Mouse (Mus musculus): ENCODE measurements around the gene Olfr910. TPM values are rescaled to one million over a fixed set of nuclear protein-coding genes. Genes with fewer than 3 reads are reported as not detected.

Gene Olfr910
- total RNA-seq (2014; rRNA removed; ENCODE audit: low replicate concordance) (not detected in 2 replicates), polyA plus RNA-seq (2015; fragmentation: Nextera tagmentation; extraction: Ambion mirVana) (not detected in 2 replicates)

GRCm38 (mm10) chr9:38537549-38537948 lies at the start of gene Olfr910:
Gene Olfr910, plus strand, starts transcription at chr9:38537849.
- 79% methylated on average over 2 of the region's 2 CpGs for WGBS

GRCm38 (mm10) chr9:38495501-38495900 lies 42.1 kb upstream of the Olfr910 start, which contains the start of gene Olfr907:
Gene Olfr907, plus strand, starts transcription at chr9:38495801.
- no peak for ATAC-seq (ENCODE audit: insufficient read depth, low read depth)
- TF ChIP-seq EP300 (IDR thresholded peaks at IDR 0.05; ENCODE audit: low read depth) (no peak), CTCF (IDR thresholded peaks at IDR 0.05; ENCODE audit: low read depth) (no peak)
- H3K4me3 ChIP-seq (ENCODE audit: low read depth, low read length): no peak within 1 kb of the TSS
- no peaks in the 10 kb centered on the region for H3K4me1 ChIP-seq (ENCODE audit: control insufficient read depth, insufficient read depth)
- no peaks in the 10 kb centered on the region for H3K27me3 ChIP-seq (ENCODE audit: control insufficient read depth, insufficient read depth, low read length)
- H3K4me2 ChIP-seq (ENCODE audit: low read depth, low read length): no peak within 1 kb of the TSS
- no peaks in the 10 kb centered on the region for H3K36me3 ChIP-seq (replicated peaks; ENCODE audit: control insufficient read depth, insufficient read depth, low read length)
- 67% methylated on average over 2 of the region's 2 CpGs for WGBS
- no peak for DNase-seq (ENCODE audit: low spot score)
- H3K27ac ChIP-seq (ENCODE audit: low read depth): no peak within 1 kb of the TSS
- H3K9me3 ChIP-seq (replicated peaks; ENCODE audit: control insufficient read depth, low read length): no peaks in the 10 kb centered on the region
- no peak within 1 kb of the TSS for H3K9ac ChIP-seq (replicated peaks; ENCODE audit: low read depth, low read length)

More at GRCm38 (mm10) chr9:38537549-38537948, at the start of gene Olfr910:
- Histone ChIP-seq H3K9me3 (replicated peaks; ENCODE audit: control insufficient read depth, low read length) (peaks cover 4% of the 10 kb centered on the region; the same call in 1 of the 2 replicates), H3K4me1 (ENCODE audit: control insufficient read depth, insufficient read depth) (no peaks in the 10 kb centered on the region), H3K27me3 (ENCODE audit: control insufficient read depth, insufficient read depth, low read length) (no peaks in the 10 kb centered on the region), H3K9ac (replicated peaks; ENCODE audit: low read depth, low read length) (no peak within 1 kb of the TSS), H3K4me2 (ENCODE audit: low read depth, low read length) (no peak within 1 kb of the TSS), H3K27ac (ENCODE audit: low read depth) (no peak within 1 kb of the TSS), H3K36me3 (replicated peaks; ENCODE audit: control insufficient read depth, insufficient read depth, low read length) (no peaks in the 10 kb centered on the region), H3K4me3 (ENCODE audit: low read depth, low read length) (no peak within 1 kb of the TSS)
- TF ChIP-seq CTCF (IDR thresholded peaks at IDR 0.05; ENCODE audit: low read depth) (no peak), EP300 (IDR thresholded peaks at IDR 0.05; ENCODE audit: low read depth) (no peak)
- no peak for ATAC-seq (ENCODE audit: insufficient read depth, low read depth)
- DNase-seq (ENCODE audit: low spot score): no peak

GRCm38 (mm10) chr9:38512353-38512752 lies 25.3 kb upstream of the Olfr910 start:
- ATAC-seq (ENCODE audit: insufficient read depth, low read depth) (no peak), DNase-seq (ENCODE audit: low spot score) (no peak)
- no peak overlapping the region for H3K4me3 ChIP-seq (ENCODE audit: low read depth, low read length)
- no peak for TF ChIP-seq EP300 (IDR thresholded peaks at IDR 0.05; ENCODE audit: low read depth)
- no peaks in the 10 kb centered on the region for H3K9me3 ChIP-seq (replicated peaks; ENCODE audit: control insufficient read depth, low read length)
- H3K4me1 ChIP-seq (ENCODE audit: control insufficient read depth, insufficient read depth): no peaks in the 10 kb centered on the region
- H3K4me2 ChIP-seq (ENCODE audit: low read depth, low read length): no peak overlapping the region
- WGBS: 45% methylated on average over 2 of the region's 2 CpGs
- no peaks in the 10 kb centered on the region for H3K27me3 ChIP-seq (ENCODE audit: control insufficient read depth, insufficient read depth, low read length)
- no peak overlapping the region for H3K27ac ChIP-seq (ENCODE audit: low read depth)
- H3K36me3 ChIP-seq (replicated peaks; ENCODE audit: control insufficient read depth, insufficient read depth, low read length): no peaks in the 10 kb centered on the region
- H3K9ac ChIP-seq (replicated peaks; ENCODE audit: low read depth, low read length): no peak overlapping the region

GRCm38 (mm10) chr9:38521280-38521679 lies 16.4 kb upstream of the Olfr910 start, which contains the start of gene Olfr911-ps1:
Gene Olfr911-ps1, plus strand, starts transcription at chr9:38521580.
- Histone ChIP-seq H3K4me1 (ENCODE audit: control insufficient read depth, insufficient read depth) (no peaks in the 10 kb centered on the region), H3K27ac (ENCODE audit: low read depth) (no peak within 1 kb of the TSS), H3K36me3 (replicated peaks; ENCODE audit: control insufficient read depth, insufficient read depth, low read length) (no peaks in the 10 kb centered on the region), H3K27me3 (ENCODE audit: control insufficient read depth, insufficient read depth, low read length) (no peaks in the 10 kb centered on the region), H3K9me3 (replicated peaks; ENCODE audit: control insufficient read depth, low read length) (no peaks in the 10 kb centered on the region), H3K4me2 (ENCODE audit: low read depth, low read length) (no peak within 1 kb of the TSS), H3K4me3 (ENCODE audit: low read depth, low read length) (no peak within 1 kb of the TSS), H3K9ac (replicated peaks; ENCODE audit: low read depth, low read length) (no peak within 1 kb of the TSS)
- ATAC-seq (ENCODE audit: insufficient read depth, low read depth): no peak
- TF ChIP-seq CTCF (IDR thresholded peaks at IDR 0.05; ENCODE audit: low read depth) (no peak), EP300 (IDR thresholded peaks at IDR 0.05; ENCODE audit: low read depth) (no peak)
- 54% methylated on average over 1 of the region's 1 CpGs for WGBS
- DNase-seq (ENCODE audit: low spot score): no peak

- Histone ChIP-seq H3K27me3 (ENCODE audit: control insufficient read depth, insufficient read depth, low read length) (no peaks in the 10 kb centered on the region), H3K9ac (replicated peaks; ENCODE audit: low read depth, low read length) (no peak within 1 kb of the TSS), H3K27ac (ENCODE audit: low read depth) (no peak within 1 kb of the TSS), H3K4me2 (ENCODE audit: low read depth, low read length) (no peak within 1 kb of the TSS), H3K4me3 (ENCODE audit: low read depth, low read length) (no peak within 1 kb of the TSS), H3K36me3 (replicated peaks; ENCODE audit: control insufficient read depth, insufficient read depth, low read length) (no peaks in the 10 kb centered on the region), H3K4me1 (ENCODE audit: control insufficient read depth, insufficient read depth) (no peaks in the 10 kb centered on the region), H3K9me3 (replicated peaks; ENCODE audit: control insufficient read depth, low read length) (no peaks in the 10 kb centered on the region)
- 51% methylated on average over 1 of the region's 1 CpGs for WGBS
- no peak for DNase-seq (ENCODE audit: low spot score)
- no peak for ATAC-seq (ENCODE audit: insufficient read depth, low read depth)
- TF ChIP-seq EP300 (IDR thresholded peaks at IDR 0.05; ENCODE audit: low read depth) (no peak), CTCF (IDR thresholded peaks at IDR 0.05; ENCODE audit: low read depth) (no peak)
These were observed 42.2 kb downstream of the Olfr910 start, which contains the start of gene Olfr912 for GRCm38 (mm10) chr9:38579878-38580277. Gene Olfr912, plus strand, starts transcription at chr9:38580178.

Other genes with a start within 250 kb of the Olfr910 start
- gene Olfr896-ps1, start 246.7 kb upstream of the Olfr910 start, total RNA-seq (2014; rRNA removed; ENCODE audit: low replicate concordance): not detected in 2 replicates
- not detected in 2 replicates for gene Olfr896-ps1, start 246.7 kb upstream of the Olfr910 start, polyA plus RNA-seq (2015; fragmentation: Nextera tagmentation; extraction: Ambion mirVana)
- gene Olfr25, start 208.8 kb upstream of the Olfr910 start, total RNA-seq (2014; rRNA removed; ENCODE audit: low replicate concordance): not detected in 2 replicates
- gene Olfr25, start 208.8 kb upstream of the Olfr910 start, polyA plus RNA-seq (2015; fragmentation: Nextera tagmentation; extraction: Ambion mirVana): not detected in 2 replicates
- gene Olfr898, start 189.4 kb upstream of the Olfr910 start, total RNA-seq (2014; rRNA removed; ENCODE audit: low replicate concordance): not detected in 2 replicates
- not detected in 2 replicates for gene Olfr898, start 189.4 kb upstream of the Olfr910 start, polyA plus RNA-seq (2015; fragmentation: Nextera tagmentation; extraction: Ambion mirVana)
- gene Olfr250, start 171.0 kb upstream of the Olfr910 start, total RNA-seq (2014; rRNA removed; ENCODE audit: low replicate concordance): not detected in 2 replicates
- not detected in 2 replicates for gene Olfr250, start 171.0 kb upstream of the Olfr910 start, polyA plus RNA-seq (2015; fragmentation: Nextera tagmentation; extraction: Ambion mirVana)
- gene Olfr251, start 160.8 kb upstream of the Olfr910 start, total RNA-seq (2014; rRNA removed; ENCODE audit: low replicate concordance): not detected in 2 replicates
- gene Olfr251, start 160.8 kb upstream of the Olfr910 start, polyA plus RNA-seq (2015; fragmentation: Nextera tagmentation; extraction: Ambion mirVana): not detected in 2 replicates
- gene Olfr147, start 136.2 kb upstream of the Olfr910 start, total RNA-seq (2014; rRNA removed; ENCODE audit: low replicate concordance): not detected in 2 replicates
- not detected in 2 replicates for gene Olfr147, start 136.2 kb upstream of the Olfr910 start, polyA plus RNA-seq (2015; fragmentation: Nextera tagmentation; extraction: Ambion mirVana)
- gene Olfr901, start 108.4 kb upstream of the Olfr910 start, total RNA-seq (2014; rRNA removed; ENCODE audit: low replicate concordance): not detected in 2 replicates
- not detected in 2 replicates for gene Olfr901, start 108.4 kb upstream of the Olfr910 start, polyA plus RNA-seq (2015; fragmentation: Nextera tagmentation; extraction: Ambion mirVana)
- gene Olfr902, start 90.2 kb upstream of the Olfr910 start, total RNA-seq (2014; rRNA removed; ENCODE audit: low replicate concordance): not detected in 2 replicates
- gene Olfr902, start 90.2 kb upstream of the Olfr910 start, polyA plus RNA-seq (2015; fragmentation: Nextera tagmentation; extraction: Ambion mirVana): not detected in 2 replicates
- not detected in 2 replicates for gene Olfr904, start 74.7 kb upstream of the Olfr910 start, total RNA-seq (2014; rRNA removed; ENCODE audit: low replicate concordance)
- gene Olfr904, start 74.7 kb upstream of the Olfr910 start, polyA plus RNA-seq (2015; fragmentation: Nextera tagmentation; extraction: Ambion mirVana): not detected in 2 replicates
- not detected in 2 replicates for gene Olfr905, start 66.7 kb upstream of the Olfr910 start, total RNA-seq (2014; rRNA removed; ENCODE audit: low replicate concordance)
- gene Olfr905, start 66.7 kb upstream of the Olfr910 start, polyA plus RNA-seq (2015; fragmentation: Nextera tagmentation; extraction: Ambion mirVana): not detected in 2 replicates
- not detected in 2 replicates for gene Olfr906, start 50.8 kb upstream of the Olfr910 start, total RNA-seq (2014; rRNA removed; ENCODE audit: low replicate concordance)
- not detected in 2 replicates for gene Olfr906, start 50.8 kb upstream of the Olfr910 start, polyA plus RNA-seq (2015; fragmentation: Nextera tagmentation; extraction: Ambion mirVana)
- gene Olfr907, start 42.0 kb upstream of the Olfr910 start, total RNA-seq (2014; rRNA removed; ENCODE audit: low replicate concordance): not detected in 2 replicates
- gene Olfr907, start 42.0 kb upstream of the Olfr910 start, polyA plus RNA-seq (2015; fragmentation: Nextera tagmentation; extraction: Ambion mirVana): not detected in 2 replicates
- gene Olfr911-ps1, start 16.3 kb upstream of the Olfr910 start, total RNA-seq (2014; rRNA removed; ENCODE audit: low replicate concordance): not detected in 2 replicates
- not detected in 2 replicates for gene Olfr911-ps1, start 16.3 kb upstream of the Olfr910 start, polyA plus RNA-seq (2015; fragmentation: Nextera tagmentation; extraction: Ambion mirVana)
- not detected in 2 replicates for gene Olfr912, start 42.3 kb downstream of the Olfr910 start, total RNA-seq (2014; rRNA removed; ENCODE audit: low replicate concordance)
- gene Olfr912, start 42.3 kb downstream of the Olfr910 start, polyA plus RNA-seq (2015; fragmentation: Nextera tagmentation; extraction: Ambion mirVana): not detected in 2 replicates
- gene Olfr913, start 54.9 kb downstream of the Olfr910 start, total RNA-seq (2014; rRNA removed; ENCODE audit: low replicate concordance): not detected in 2 replicates
- gene Olfr913, start 54.9 kb downstream of the Olfr910 start, polyA plus RNA-seq (2015; fragmentation: Nextera tagmentation; extraction: Ambion mirVana): not detected in 2 replicates
- not detected in 2 replicates for gene Olfr914, start 67.3 kb downstream of the Olfr910 start, total RNA-seq (2014; rRNA removed; ENCODE audit: low replicate concordance)
- gene Olfr914, start 67.3 kb downstream of the Olfr910 start, polyA plus RNA-seq (2015; fragmentation: Nextera tagmentation; extraction: Ambion mirVana): not detected in 2 replicates
- not detected in 2 replicates for gene Olfr916, start 122.0 kb downstream of the Olfr910 start, total RNA-seq (2014; rRNA removed; ENCODE audit: low replicate concordance)
- not detected in 2 replicates for gene Olfr916, start 122.0 kb downstream of the Olfr910 start, polyA plus RNA-seq (2015; fragmentation: Nextera tagmentation; extraction: Ambion mirVana)
- not detected in 2 replicates for gene Olfr917, start 128.0 kb downstream of the Olfr910 start, total RNA-seq (2014; rRNA removed; ENCODE audit: low replicate concordance)
- gene Olfr917, start 128.0 kb downstream of the Olfr910 start, polyA plus RNA-seq (2015; fragmentation: Nextera tagmentation; extraction: Ambion mirVana): not detected in 2 replicates
- not detected in 2 replicates for gene Olfr918, start 136.8 kb downstream of the Olfr910 start, total RNA-seq (2014; rRNA removed; ENCODE audit: low replicate concordance)
- gene Olfr918, start 136.8 kb downstream of the Olfr910 start, polyA plus RNA-seq (2015; fragmentation: Nextera tagmentation; extraction: Ambion mirVana): not detected in 2 replicates
- not detected in 2 replicates for gene Olfr919, start 165.8 kb downstream of the Olfr910 start, total RNA-seq (2014; rRNA removed; ENCODE audit: low replicate concordance)
- not detected in 2 replicates for gene Olfr919, start 165.8 kb downstream of the Olfr910 start, polyA plus RNA-seq (2015; fragmentation: Nextera tagmentation; extraction: Ambion mirVana)
- 33.4 and 43.1 TPM in 2 replicates for gene Vwa5a, start 180.4 kb downstream of the Olfr910 start, total RNA-seq (2014; rRNA removed; ENCODE audit: low replicate concordance)
- 17.1 and 18.5 TPM in 2 replicates for gene Vwa5a, start 180.4 kb downstream of the Olfr910 start, polyA plus RNA-seq (2015; fragmentation: Nextera tagmentation; extraction: Ambion mirVana)
- gene Olfr920, start 214.4 kb downstream of the Olfr910 start, total RNA-seq (2014; rRNA removed; ENCODE audit: low replicate concordance): 0.19 and 0.80 TPM in 2 replicates
- 0.03 and 0.04 TPM in 2 replicates for gene Olfr920, start 214.4 kb downstream of the Olfr910 start, polyA plus RNA-seq (2015; fragmentation: Nextera tagmentation; extraction: Ambion mirVana)
- gene Olfr921, start 235.2 kb downstream of the Olfr910 start, total RNA-seq (2014; rRNA removed; ENCODE audit: low replicate concordance): not detected in 2 replicates
- gene Olfr921, start 235.2 kb downstream of the Olfr910 start, polyA plus RNA-seq (2015; fragmentation: Nextera tagmentation; extraction: Ambion mirVana): not detected in 2 replicates